Mouse (Mus musculus) erythroblast, embryonic 14.5 days (primary cell): ENCODE measurements around the gene Dgkz.

ENCODE experiments used
- GATA1 ChIP-seq: IDR thresholded peaks from 2 replicates; pipeline ENCODE4 v1.6.1; 2012; ENCODE audit warnings: low read length, inconsistent platforms, mixed read lengths
- TAL1 ChIP-seq: IDR thresholded peaks from 3 replicates; pipeline ENCODE4 v1.6.1; 2012; ENCODE audit warnings: low read length, inconsistent platforms, mixed read lengths

GRCm38 (mm10) chr2:91922586-91923414, 52.9 kb downstream of the Dgkz start:
- TF ChIP-seq GATA1 (no peak), TAL1 (no peak)
